Mouse (Mus musculus): Measurements from ENCODE around the gene Snrk. TPM values are rescaled to one million over a fixed set of nuclear protein-coding genes. Genes with fewer than 3 reads are reported as not detected.
"Not testable (repeated sequence)": the region's sequence is repeated elsewhere in the genome, so short reads cannot be mapped to it uniquely, and the experiment has no call there.

Gene Snrk
- total and polyA plus RNA-seq, 2 experiments from 2014 or later: 77.2 to 90.5 TPM

DNA sequence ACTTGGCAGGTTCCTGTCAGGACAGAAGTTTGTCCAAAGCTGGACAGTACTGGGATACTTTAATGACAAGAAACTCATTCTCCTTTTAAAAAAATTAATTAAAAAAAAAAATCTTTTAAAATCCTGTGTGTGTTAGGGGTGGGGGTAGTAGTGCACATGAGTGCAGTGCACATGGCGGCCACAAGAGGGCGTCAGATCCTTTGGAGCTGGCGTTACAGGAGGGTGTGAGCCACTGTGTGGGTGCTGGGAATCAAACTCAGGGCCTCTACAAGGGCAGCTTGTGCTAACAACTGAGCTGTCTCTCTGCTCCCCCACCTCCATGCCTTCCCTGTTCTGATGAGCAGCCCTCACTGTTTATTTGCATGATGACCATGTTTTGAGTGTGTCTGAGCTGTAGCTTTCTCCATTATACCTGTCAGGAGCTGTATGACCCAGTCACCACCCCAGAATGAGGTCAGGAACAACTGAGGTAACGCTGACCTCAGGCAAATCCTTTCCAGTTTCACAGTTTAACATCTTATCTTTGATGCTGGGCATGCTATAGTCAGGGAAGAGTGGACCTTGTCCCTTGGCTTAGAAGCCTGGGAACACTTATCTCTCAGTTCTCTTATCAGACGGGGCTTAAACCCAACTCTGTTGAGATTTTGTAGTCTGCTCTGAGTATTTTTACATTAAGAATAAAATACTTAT lies 39.5 kb downstream of the Snrk start:
- H3K27ac ChIP-seq (ENCODE audit: low read depth, low read length): no peak overlapping the region
- DNase-seq (ENCODE audit: low spot score) (no peak), ATAC-seq (ENCODE audit: low FRiP score) (no peak)
- peak; percentile 50 for TF ChIP-seq CTCF (IDR thresholded peaks at IDR 0.05)
- H3K4me3 ChIP-seq (ENCODE audit: low read depth, low read length): no peak overlapping the region
- H3K9me3 ChIP-seq (ENCODE audit: low read length): no peaks in the 10 kb centered on the region
- H3K9ac ChIP-seq (replicated peaks; ENCODE audit: low read length, poor library complexity, severe bottlenecking): no peak overlapping the region
- H3K27me3 ChIP-seq (ENCODE audit: insufficient read depth, low read length): no peaks in the 10 kb centered on the region
- peaks cover 3% of the 10 kb centered on the region; the same call in 1 of the 2 replicates for H3K4me1 ChIP-seq (ENCODE audit: insufficient read depth, low read length)
- no peak overlapping the region for H3K4me2 ChIP-seq (ENCODE audit: low read depth, low read length, poor library complexity, severe bottlenecking)
- WGBS: 83% methylated on average over 5 of the region's 5 CpGs
- peaks cover 23% of the 10 kb centered on the region; the same call in 1 of the 2 replicates for H3K36me3 ChIP-seq (ENCODE audit: insufficient read depth, low read length)

DNA sequence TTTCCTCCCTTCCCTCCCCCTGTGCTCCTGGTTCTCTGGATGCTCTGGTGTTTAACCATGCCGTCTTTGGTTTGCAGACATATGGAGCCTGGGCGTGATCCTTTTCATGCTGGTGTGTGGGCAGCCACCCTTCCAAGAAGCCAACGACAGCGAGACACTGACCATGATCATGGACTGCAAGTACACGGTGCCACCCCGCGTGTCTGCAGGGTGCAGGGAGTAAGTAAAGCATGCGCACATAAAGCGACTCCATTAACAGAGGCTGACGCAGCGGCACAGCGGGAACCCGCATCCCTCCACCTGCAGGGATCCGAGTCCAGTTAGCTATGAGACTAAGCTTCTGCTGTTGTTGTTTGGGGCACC lies 40.0 kb downstream of the Snrk start:
- no peak overlapping the region for H3K9ac ChIP-seq (replicated peaks; ENCODE audit: low read length, poor library complexity, severe bottlenecking)
- ATAC-seq (ENCODE audit: low FRiP score) (no peak), DNase-seq (ENCODE audit: low spot score) (no peak)
- no peak overlapping the region for H3K27ac ChIP-seq (ENCODE audit: low read depth, low read length)
- H3K4me3 ChIP-seq (ENCODE audit: low read depth, low read length): no peak overlapping the region
- 93% methylated on average over 14 of the region's 14 CpGs for WGBS
- H3K27me3 ChIP-seq (ENCODE audit: insufficient read depth, low read length): no peaks in the 10 kb centered on the region
- no peak for TF ChIP-seq CTCF (IDR thresholded peaks at IDR 0.05)
- peaks cover 23% of the 10 kb centered on the region; the same call in 1 of the 2 replicates for H3K36me3 ChIP-seq (ENCODE audit: insufficient read depth, low read length)
- H3K9me3 ChIP-seq (ENCODE audit: low read length): no peaks in the 10 kb centered on the region
- no peak overlapping the region for H3K4me2 ChIP-seq (ENCODE audit: low read depth, low read length, poor library complexity, severe bottlenecking)
- peaks cover 3% of the 10 kb centered on the region; the same call in 1 of the 2 replicates for H3K4me1 ChIP-seq (ENCODE audit: insufficient read depth, low read length)

DNA sequence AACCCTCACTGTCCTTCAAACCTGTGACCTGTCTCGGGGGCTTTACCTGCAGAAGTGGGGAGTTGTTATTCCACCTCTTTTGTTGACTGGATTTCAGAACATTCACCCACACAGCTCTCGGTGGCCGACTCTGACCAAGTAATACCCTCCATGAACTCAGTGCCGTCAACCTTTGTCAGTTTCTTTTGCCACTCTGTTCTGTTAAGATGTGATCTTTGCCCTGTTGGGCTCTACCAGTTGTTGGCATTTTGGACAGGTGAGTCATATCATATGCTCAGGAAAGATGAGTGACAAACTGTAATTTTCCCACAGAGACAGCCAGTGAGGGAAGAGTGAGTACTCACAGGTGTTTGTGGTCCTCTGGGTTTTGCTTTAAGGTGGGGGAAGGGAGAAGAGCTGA lies 47.5 kb downstream of the Snrk start:
- Histone ChIP-seq H3K4me3 (ENCODE audit: low read depth, low read length) (no peak overlapping the region), H3K4me2 (ENCODE audit: low read depth, low read length, poor library complexity, severe bottlenecking) (no peak overlapping the region), H3K9ac (replicated peaks; ENCODE audit: low read length, poor library complexity, severe bottlenecking) (no peak overlapping the region), H3K4me1 (ENCODE audit: insufficient read depth, low read length) (no peaks in the 10 kb centered on the region), H3K27me3 (ENCODE audit: insufficient read depth, low read length) (no peaks in the 10 kb centered on the region), H3K9me3 (ENCODE audit: low read length) (no peaks in the 10 kb centered on the region), H3K27ac (ENCODE audit: low read depth, low read length) (no peak overlapping the region), H3K36me3 (ENCODE audit: insufficient read depth, low read length) (peaks cover 39% of the 10 kb centered on the region)
- no peak for TF ChIP-seq CTCF (IDR thresholded peaks at IDR 0.05)
- no peak for ATAC-seq (ENCODE audit: low FRiP score)
- no peak for DNase-seq (ENCODE audit: low spot score)
- 96% methylated on average over 4 of the region's 4 CpGs for WGBS

DNA sequence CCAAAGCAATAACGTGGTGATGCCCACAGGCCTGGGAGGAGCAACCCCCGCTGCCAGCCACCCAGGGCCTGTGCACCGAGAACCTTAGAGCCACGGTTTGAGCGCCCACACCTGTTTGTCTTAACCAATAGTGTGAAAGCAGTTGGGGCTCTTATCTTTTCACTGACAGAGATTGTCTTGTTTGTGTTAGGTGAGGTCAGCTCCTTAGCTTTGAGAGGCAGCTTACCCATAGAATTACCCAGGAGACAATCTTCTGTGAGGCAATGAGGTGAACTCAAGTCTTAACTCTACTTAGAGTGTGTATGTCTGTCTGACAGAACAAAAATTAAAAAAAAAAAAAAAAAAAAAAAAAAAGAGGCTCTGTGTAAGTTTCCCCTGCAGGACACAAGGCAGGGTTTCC lies 50.7 kb downstream of the Snrk start:
- not testable (repeated sequence) for H3K27me3 ChIP-seq (ENCODE audit: insufficient read depth, low read length); DNase-seq (ENCODE audit: low spot score); H3K9me3 ChIP-seq (ENCODE audit: low read length); H3K9ac ChIP-seq (replicated peaks; ENCODE audit: low read length, poor library complexity, severe bottlenecking); H3K4me1 ChIP-seq (ENCODE audit: insufficient read depth, low read length); H3K4me2 ChIP-seq (ENCODE audit: low read depth, low read length, poor library complexity, severe bottlenecking); H3K27ac ChIP-seq (ENCODE audit: low read depth, low read length); ATAC-seq (ENCODE audit: low FRiP score); H3K4me3 ChIP-seq (ENCODE audit: low read depth, low read length)
- WGBS: 93% methylated on average over 5 of the region's 5 CpGs
- H3K36me3 ChIP-seq (ENCODE audit: insufficient read depth, low read length): peaks cover 26% of the 10 kb centered on the region

DNA sequence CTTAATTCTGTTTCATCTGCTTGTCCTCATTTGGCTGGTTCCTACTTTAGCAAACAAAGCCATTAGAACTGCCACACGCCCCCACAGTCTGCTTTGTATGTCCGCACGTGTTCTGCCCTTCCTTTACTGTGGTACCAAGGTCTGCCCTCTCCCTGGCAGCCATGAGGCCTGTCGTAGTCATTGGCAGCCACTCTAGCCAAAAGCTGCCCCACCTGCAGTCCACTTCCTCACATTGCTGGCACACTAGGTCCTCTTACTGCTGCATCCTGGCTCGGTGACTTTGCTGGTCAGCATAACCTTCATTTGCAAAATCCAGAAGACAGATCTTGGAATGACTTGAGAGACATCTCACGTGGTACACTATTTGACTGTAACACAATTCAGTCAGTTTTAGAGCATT lies 52.8 kb downstream of the Snrk start:
- H3K4me1 ChIP-seq (ENCODE audit: insufficient read depth, low read length): no peaks in the 10 kb centered on the region
- WGBS: 80% methylated on average over 6 of the region's 6 CpGs
- no peak for TF ChIP-seq CTCF (IDR thresholded peaks at IDR 0.05)
- no peaks in the 10 kb centered on the region for H3K9me3 ChIP-seq (ENCODE audit: low read length)
- ATAC-seq (ENCODE audit: low FRiP score) (no peak), DNase-seq (ENCODE audit: low spot score) (peak; percentile 14)
- H3K4me2 ChIP-seq (ENCODE audit: low read depth, low read length, poor library complexity, severe bottlenecking): no peak overlapping the region
- H3K4me3 ChIP-seq (ENCODE audit: low read depth, low read length): no peak overlapping the region
- no peak overlapping the region for H3K27ac ChIP-seq (ENCODE audit: low read depth, low read length)
- H3K27me3 ChIP-seq (ENCODE audit: insufficient read depth, low read length): no peaks in the 10 kb centered on the region
- H3K9ac ChIP-seq (replicated peaks; ENCODE audit: low read length, poor library complexity, severe bottlenecking): no peak overlapping the region
- H3K36me3 ChIP-seq (ENCODE audit: insufficient read depth, low read length): peaks cover 20% of the 10 kb centered on the region

DNA sequence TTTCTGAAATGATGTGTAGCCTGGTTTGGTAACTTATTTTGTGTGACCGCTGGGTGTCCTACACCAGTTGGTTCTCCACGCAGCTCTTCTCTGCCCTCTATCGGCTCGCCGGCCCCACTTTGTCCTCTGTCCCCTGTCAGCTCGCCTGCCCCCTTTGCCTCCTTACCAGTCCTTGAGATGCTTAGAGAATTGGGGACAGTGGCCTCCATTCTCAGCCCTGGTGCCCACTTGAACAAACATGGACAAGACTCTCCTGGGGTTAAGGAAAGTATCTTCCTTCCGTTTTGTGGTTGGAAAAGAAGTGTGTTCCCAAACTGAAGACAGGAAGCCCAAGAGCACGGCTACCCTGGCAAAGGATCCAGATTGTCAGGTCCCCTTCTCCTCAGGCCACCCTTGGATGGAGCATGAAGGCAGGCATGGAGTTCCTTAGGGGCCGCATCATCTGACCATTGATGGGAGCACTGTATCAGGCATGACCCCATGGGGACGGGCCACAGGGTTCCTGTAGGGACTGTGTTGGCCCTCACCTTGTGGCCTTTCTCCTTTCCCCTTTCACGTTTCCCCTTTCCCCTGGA lies 55.6 kb downstream of the Snrk start:
- no peak overlapping the region for H3K27ac ChIP-seq (ENCODE audit: low read depth, low read length)
- WGBS: 88% methylated on average over 11 of the region's 11 CpGs
- no peak overlapping the region for H3K9ac ChIP-seq (replicated peaks; ENCODE audit: low read length, poor library complexity, severe bottlenecking)
- no peak overlapping the region for H3K4me2 ChIP-seq (ENCODE audit: low read depth, low read length, poor library complexity, severe bottlenecking)
- no peak for DNase-seq (ENCODE audit: low spot score)
- no peak overlapping the region for H3K4me3 ChIP-seq (ENCODE audit: low read depth, low read length)
- H3K27me3 ChIP-seq (ENCODE audit: insufficient read depth, low read length): no peaks in the 10 kb centered on the region
- H3K9me3 ChIP-seq (ENCODE audit: low read length): no peaks in the 10 kb centered on the region
- no peak for ATAC-seq (ENCODE audit: low FRiP score)
- no peak for TF ChIP-seq CTCF (IDR thresholded peaks at IDR 0.05)
- H3K36me3 ChIP-seq (ENCODE audit: insufficient read depth, low read length): 0 out of 2 replicates have a peak, but pooled peaks cover 9% of the 10 kb centered on the region
- no peaks in the 10 kb centered on the region for H3K4me1 ChIP-seq (ENCODE audit: insufficient read depth, low read length)
